Mouse (Mus musculus) cerebellum, adult 2 months (tissue): ENCODE results near the gene Traf4.

Experiments used
- CTCF ChIP-seq: fragments of 200-500 bp; IDR thresholded peaks from 2 replicates; pipeline ENCODE4 v1.5.1; 2011; ENCODE audit warnings: low read depth, mild to moderate bottlenecking, control low read depth, low read length, moderate library complexity, borderline replicate concordance; ENCODE audit not compliant: insufficient read depth
- POLR2A ChIP-seq: fragments of 200-500 bp; IDR thresholded peaks from 2 replicates; pipeline ENCODE4 v1.6.1; 2011; ENCODE audit warnings: low read length, control low read depth, borderline replicate concordance; ENCODE audit not compliant: insufficient read depth

DNA sequence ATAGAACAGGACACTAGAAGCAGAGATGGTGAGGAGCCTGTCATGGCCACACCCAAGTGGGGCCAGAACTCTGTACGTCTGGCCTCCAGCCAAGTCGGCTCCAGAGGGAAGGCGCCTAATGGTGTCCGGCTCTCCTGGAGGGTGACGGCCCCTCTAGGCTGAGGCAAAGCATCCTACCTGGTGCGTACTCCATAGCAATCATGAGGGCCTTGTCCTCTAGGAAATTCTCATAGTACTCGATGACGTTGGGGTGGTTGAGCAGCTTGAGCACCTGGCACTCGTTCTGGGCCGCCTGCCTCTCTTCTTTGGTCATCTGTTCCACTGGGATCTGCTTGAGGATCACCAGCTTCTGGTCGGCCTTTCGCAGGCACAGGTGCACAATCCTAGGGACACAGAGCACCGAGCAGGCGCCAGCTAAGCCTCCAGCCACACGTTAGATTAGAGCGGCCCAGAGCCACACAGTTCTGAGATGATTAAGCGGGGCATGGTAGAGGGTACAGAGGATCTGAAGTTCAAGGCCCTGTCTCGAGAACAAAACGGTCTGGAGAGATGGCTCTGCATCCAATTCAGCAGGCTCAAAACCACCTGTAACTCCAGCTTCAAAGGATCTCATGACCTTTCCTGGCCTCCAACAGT lies 7.5 kb upstream of the Traf4 start:
- TF ChIP-seq CTCF (no peak), POLR2A (no peak)
